Mouse (Mus musculus) frontal cortex, adult 2 months (tissue): ENCODE results near the gene Smc5. TPM values are rescaled to one million over a fixed set of nuclear protein-coding genes. Genes with fewer than 3 reads are reported as not detected.

ENCODE experiments used
- DNase-seq, 2 experiments: peaks; one replicate each; pipeline ENCODE4 v3.0.0; 2022; ENCODE audit warnings: low spot score in 1 of 2; ENCODE audit errors: extremely low spot score in 1 of 2
- polyA plus RNA-seq: library from polyadenylated mRNA; depleted of rRNA; stranded (reverse); fragments of >200 nt; gene quantifications from 2 replicates; pipeline ENCODE4 v1.2.3, GENCODE M21; 2012

The Smc5 gene
- polyA plus RNA-seq, 1 experiment = 41.8 TPM

DNA sequence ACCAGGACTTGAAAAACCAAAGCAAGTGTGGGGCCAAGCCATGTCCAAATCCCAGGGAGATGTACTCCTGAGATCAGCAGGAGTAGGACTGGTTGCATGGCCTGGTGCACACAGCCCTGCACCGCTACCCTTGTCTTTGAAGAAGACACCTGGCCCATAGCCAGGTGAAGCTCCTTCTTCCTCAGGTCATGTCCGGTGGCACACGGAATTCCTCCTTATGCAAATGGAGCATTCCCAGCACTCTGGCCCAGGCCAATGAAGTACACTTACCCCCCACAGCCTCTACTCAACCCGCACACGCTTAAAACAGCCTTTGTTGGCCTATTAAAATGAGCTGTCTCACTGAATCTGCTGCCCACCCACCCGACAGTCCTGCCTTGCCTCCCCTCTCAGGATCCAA lies 82.2 kb downstream of the Smc5 start:
- no peak for DNase-seq

DNA sequence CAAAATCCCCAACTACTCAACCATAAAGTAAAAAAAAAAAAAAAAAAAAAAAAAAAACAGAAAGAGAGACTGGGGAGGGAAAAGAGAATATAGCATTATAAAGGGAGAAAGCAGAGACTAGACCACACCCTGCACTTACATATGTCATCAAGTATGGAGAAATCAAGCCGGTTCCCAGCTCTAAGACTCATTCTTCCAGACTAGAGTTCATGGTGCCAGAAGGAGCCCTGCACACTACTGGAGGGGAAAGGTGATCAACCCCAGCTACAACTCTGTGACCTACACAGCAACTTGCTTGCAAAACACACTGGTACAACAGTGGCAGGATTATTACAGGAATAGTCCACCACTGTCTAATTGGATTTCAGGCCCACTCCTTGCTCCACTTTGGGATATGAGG lies 84.0 kb downstream of the Smc5 start:
- no peak for DNase-seq

DNA sequence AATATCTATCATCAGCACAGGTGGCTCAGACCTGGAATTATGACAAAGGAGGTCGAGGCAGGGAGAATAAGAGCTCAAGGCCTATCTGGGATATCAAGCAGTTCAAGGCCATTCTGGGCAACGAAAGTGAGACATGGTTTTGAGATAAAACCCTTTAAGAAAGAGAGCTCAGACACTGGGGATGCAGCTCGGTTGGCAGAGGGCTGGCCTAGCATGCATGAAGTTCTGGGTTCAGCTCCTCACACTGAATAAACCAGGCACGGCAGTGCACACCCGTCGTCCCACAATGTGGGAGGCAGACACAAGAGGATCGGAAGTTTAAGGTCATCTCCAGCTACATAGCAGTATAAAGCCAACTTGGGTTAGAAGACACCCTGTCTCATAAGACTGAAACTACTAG lies 84.7 kb downstream of the Smc5 start:
- no peak for DNase-seq

DNA sequence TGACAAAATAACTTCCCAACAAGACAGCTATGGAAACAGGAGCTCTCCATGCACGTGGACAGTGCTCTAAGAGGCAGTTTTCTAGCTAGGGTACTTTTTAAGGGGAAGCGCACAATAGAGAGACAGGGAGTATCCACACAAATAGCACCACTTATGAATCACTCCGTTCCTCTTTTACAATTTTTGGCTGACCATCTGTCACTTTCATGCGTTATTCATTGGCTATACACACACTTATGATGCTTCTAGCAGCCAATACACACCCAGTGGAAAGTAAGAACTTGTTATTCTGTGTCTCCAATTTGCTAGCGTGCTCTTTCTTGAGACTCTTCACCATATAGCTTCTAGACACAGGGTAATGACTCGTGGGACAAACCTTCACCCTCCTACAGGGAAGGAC lies 86.0 kb downstream of the Smc5 start:
- peak in 1 of 2 experiments; percentile 67 for DNase-seq

DNA sequence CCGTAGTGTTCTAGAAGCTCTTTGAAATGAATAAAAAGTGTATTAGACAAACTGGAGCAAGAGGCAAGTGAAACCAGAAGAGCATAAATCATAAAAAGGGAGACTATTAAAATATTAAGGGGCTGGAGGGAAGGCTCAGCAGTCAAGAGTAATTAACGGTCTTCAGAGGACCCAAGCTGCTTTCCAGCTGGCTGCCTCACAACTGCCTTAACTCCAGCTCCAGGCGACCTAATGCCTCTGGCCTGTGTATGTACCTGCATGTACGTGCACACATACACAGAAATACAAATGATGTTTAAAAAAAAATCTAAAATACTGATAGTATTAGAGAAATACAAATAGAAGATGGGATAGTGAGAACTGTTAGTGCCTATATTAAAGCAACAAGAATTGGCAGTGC lies 89.6 kb downstream of the Smc5 start:
- DNase-seq = no peak

DNA sequence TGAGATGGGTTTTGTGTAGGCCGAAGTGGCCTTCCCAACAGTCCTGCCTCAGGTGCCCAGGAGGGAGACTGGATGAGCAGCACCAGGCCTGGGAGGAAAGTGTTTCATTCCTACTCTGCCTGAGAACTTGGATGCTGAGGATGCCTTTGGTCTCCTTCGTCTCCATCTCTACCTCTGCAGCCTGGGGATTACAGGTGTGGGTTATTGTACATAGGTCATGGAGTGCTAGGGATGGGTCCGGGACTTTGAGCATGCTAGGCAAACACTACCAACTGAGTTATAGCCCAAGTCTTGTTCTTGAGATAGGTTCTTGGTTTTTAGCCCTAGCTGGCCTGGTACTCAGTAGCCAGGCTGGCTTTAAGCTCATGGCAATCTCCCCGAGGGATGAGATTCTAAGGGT lies 90.2 kb downstream of the Smc5 start:
- no peak for DNase-seq

DNA sequence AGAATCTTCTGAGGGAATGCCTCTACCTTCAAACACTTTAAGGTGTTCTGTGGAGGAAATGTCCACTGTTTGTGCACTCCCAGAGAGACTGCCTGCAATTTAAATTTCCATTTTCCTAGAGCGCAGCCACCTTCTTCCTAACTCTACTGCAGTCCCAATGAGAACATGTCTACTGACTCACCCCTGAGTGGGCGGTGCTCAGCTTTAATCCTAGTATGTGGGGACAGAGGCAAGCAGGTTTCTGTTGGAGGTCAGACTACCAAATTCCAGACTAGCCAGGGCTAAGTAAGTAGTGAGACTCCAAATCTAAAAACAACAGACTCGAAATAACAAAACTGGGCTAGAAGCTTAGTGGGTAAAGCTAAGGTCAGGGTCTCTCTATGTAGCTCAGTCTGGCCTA lies 95.2 kb downstream of the Smc5 start:
- peak in 1 of 2 experiments; percentile 44 for DNase-seq

DNA sequence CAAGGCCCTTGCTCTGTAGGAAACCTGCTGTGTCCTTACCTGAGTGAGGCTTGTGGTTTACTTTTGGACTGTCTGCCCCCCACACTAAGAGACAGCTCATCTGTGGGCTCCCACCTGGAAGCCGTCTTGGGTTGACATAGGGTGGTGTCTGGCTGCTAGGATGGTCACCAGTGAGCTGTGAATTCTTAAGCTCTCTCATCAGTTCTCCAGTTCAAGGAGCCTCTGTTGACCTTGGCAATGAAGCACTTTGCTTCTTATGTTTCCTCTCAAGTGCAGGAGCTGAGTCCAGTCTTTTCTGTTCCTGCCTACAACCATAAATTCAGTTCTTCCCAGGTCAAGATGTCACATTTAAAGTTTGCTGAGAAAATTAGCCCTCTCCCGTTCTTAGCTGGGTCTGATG lies 98.2 kb downstream of the Smc5 start:
- DNase-seq = no peak

DNA sequence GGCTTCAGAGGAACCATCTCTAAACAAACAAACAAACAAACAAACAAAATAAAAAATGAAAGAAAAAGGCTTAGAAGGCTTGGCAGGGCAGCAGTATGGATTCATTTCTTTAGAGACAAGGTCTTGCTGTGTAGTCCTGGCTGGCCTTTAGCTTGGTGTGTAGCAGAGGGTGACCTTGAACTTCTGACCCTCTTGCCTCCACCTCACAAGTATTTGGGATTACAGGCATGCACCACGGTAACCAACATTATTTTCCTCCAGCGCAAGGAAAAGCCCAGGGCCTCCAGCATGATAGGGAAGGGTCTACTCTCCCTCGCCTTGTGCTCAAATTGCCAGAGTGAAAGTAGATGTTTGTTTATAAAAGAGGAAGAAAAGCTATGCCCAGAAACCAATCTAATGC lies 98.6 kb downstream of the Smc5 start:
- DNase-seq = no peak

DNA sequence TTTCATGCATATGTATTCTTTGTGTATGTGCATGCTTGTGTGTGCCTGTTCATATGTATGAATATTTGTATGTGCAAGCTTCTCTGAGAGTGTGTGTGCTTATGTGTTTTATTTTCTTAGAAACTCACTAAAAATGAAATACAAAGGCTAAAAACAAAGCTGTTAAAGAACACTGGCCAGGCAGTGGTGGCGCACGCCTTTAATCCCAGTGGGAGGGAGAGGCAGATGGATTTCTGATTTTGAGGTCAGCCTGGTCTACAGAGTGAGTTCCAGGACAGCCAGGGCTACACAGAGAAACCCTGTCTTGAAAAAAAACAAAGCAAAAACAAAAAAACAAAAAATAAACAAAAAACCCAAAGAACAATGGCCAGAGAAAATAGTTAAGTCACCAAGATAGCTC lies 102.6 kb downstream of the Smc5 start:
- DNase-seq = no peak

DNA sequence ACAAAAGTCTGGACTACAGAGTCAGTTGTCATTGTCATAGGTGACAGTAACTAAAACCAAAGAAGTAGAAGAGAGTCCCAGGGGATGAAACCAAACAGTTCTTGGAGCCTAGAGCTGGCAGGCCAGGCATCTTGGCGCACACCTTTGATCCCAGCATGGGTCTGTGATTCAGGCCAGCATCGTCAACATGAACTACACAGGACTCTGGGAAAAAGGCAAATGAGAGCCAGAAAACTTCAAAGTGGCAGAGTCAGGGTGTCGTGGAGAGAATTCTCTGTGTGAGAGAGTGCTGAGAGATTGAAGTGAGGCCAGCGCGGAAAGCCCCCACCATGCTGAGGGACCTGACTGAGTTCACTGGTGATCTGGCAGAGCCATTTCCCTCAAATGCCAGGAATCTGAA lies 103.2 kb downstream of the Smc5 start:
- DNase-seq = no peak

DNA sequence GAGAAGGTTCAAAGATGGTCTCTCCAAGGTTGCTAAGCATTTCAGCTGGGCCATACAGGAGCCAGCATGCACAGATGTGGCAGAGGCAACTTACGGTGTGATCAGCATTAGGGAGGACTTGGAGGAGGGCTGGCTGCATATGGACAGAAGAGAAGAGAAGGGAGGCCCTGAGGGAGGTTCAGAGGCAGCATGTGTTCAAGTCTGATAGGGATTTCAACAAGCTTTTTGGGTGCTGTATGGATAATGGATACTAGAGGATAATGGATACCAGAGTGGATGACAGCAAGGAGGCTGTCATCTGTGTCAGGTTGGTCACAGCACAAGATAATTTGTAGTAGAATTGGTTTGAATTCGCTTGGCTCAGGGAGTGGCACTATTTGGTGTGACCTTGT lies 104.0 kb downstream of the Smc5 start:
- DNase-seq = no peak

DNA sequence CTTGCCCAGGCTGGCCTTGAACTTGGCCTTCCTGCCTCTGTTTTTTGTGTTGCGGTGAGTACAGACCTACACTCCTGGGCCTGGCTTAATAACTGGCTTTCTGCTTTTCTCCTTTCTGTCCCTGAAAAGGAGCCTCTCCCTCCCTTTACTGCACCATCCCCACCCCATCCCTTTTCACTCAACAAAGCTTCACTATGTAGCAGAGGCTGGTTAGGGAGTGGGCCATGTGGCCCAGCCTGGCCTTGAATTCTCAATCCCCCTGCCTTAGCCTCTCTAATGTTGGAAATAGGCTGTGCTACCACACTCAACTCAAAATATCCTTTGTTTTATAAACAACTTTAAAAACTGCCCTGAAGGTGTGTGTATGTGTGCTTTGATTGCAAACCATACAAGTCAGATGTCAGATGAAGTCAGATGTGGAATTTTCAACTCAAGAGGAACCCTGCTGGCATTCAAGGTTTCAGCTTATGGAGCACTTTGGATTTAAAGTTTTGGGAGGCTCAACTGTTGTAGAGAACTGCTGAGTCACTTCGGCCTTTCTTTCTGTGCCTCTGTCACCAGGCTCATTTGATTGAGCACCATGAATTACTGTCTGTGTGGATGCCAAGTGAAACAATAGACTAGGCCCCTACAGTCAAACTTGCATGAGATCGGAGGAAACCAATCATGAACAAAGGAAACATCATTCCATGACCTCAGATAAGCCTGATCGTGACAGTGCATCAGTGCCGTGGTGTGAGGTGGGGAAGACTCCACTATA lies 104.6 kb downstream of the Smc5 start:
- no peak for DNase-seq

DNA sequence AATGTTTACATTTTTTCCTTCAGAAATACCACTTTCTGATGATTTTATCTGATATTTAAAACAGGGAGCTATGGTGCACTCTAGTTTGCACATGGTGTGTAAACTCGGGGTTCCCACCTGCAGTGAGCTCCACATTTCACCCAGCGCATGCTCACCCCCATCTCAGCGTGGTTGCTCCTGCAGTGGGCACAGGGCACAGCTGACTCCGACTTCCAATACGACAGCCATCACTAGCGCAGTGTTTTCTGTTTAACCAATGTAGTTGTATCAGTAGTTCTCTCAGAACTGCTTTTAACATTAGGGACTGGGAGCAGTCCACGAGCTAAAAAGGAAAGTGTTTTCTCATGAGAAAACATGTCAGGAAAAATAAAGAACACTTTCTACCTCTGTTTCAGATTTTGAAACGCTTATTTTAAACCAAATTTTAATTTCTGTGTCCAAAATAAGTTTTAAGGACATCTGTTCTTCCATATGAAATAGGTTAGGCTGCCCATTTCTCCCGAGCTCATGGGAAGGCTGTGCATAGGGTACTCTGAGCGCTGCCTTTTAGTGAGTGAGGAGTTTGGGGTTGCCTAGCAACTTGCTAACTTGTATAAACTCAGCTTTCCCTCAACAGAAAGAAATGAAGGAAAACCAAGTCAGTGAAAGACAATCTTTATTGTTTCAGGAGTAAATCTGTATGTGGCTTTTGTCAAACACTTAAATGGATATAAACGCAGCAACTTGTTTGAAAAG lies 107.0 kb downstream of the Smc5 start:
- peak in 1 of 2 experiments; percentile 35 for DNase-seq

DNA sequence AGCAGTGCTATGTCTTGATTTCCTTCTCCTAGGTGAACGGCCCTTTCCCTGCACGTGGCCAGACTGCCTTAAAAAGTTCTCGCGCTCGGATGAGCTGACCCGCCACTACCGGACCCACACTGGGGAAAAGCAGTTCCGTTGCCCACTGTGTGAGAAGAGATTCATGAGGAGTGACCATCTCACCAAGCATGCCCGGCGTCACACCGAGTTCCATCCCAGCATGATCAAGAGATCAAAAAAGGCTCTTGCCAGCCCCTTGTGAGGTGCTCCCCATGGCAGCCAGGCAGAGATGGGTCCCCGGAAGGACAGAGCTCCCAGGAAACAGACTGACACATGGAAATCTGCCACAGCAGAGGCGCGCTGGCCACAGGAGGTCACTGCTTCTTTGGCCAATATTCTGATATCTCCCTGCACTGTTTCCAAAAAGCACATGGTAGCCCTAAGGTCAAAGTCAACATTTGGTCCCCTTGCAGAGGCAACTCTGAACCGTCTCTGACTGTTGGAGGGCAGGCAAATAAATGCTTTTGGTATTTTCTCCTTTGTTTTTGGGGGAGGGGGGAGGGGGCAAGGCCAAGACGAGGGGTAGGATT lies 109.0 kb downstream of the Smc5 start:
- DNase-seq = no peak

DNA sequence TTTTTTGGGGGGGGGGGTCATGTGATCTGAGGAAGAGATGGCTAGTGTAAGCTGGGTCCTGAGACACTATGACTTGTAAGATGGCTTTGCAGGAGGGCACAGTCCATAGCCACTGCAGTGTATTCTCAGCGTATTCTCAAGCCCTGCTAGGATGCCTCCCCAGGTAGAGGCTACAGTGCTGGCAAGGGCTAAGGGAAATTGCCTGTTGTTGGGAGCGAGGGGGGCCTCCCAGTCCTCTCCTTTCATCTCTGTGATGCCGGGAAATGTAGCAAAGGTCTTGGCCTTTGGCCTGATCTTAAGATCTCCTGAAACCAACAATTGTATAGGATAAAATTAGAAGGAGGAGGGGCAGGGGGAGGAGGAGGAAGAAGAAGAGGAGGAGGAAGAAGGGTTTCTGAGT lies 110.3 kb downstream of the Smc5 start:
- DNase-seq = no peak

DNA sequence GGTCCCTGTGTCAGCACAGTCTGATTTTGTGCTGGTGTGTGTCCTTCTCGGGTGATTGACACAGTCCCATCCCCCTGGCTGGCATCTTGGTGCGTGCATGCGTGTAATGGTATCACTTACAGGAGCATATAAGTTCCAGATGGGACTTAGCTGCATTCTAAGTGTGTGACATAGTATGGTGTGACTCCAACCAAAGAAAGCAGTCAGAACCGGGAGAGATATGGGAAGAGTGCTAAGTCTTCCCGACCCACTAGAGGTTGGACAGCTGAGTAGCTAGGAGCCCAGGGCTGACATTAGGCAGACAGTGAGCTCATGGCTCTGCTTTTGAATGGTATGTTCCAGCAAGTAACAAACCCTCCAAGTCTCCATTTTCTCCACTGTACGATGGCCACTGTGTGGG lies 110.8 kb downstream of the Smc5 start:
- no peak for DNase-seq

DNA sequence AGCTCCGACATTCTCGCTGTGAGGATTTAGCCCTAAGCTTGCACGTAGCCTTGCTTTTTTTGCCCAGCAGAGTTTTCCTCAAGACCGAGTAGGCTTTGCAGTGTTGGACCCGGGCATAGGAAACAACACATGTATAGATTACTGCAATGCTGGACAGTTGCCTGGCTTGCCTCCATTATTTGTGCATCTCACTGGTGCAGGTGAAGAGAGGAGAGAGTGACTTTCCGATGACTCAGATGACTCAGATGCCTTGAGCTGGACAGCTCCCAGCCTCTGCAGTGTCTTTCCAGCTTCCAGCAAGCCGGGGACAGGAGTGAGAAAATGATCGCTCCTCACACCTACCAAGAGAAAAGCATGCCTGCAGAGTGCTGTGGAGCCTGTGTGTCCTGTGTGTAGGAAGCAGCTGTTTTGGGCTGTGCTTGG lies 111.3 kb downstream of the Smc5 start:
- peak; percentile 66 to 73 for DNase-seq

DNA sequence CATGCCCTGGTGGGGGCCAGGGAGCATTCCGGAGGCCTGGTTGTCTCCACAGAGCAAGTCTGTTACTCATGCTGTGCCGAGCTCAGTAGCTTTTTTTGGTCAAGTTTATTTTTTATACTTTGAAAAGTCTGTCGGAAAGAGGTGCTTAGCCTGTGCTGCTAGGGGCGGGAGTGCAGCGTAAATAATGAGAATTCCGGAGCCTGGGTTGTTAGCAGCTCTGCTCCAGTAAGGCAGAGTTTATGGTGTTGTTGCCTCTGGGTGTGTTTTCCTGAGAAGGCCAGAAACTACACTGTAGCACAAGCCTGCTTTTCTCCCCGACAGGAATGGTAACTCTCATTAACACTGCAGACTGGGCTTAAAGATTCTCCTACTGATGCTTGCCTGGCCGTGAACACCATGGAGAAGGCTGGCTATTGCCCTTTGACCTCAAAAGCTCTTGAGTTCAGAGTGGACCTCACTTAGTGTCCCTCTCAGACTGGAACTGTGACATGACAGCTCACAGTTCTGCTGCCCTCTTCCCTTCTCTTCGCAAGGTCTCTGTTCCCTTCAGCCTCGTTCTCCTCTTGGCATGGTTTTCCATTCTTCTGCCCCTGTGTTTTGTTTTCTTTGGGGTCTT lies 113.8 kb downstream of the Smc5 start:
- DNase-seq = no peak
